Mouse (Mus musculus): ENCODE results near the gene Trim34a. TPM values are rescaled to one million over a fixed set of nuclear protein-coding genes. Genes with fewer than 3 reads are reported as not detected.
"Not testable (repeated sequence)": the region's sequence is repeated elsewhere in the genome, so short reads cannot be mapped to it uniquely, and the experiment has no call there.

The Trim34a gene
- total RNA-seq (2021) = 1 to 10 TPM; 1.0 to 1.3 TPM
- long read RNA-seq, experiment 1 = 0 reads
- long read RNA-seq, experiment 2 = 0 reads

DNA sequence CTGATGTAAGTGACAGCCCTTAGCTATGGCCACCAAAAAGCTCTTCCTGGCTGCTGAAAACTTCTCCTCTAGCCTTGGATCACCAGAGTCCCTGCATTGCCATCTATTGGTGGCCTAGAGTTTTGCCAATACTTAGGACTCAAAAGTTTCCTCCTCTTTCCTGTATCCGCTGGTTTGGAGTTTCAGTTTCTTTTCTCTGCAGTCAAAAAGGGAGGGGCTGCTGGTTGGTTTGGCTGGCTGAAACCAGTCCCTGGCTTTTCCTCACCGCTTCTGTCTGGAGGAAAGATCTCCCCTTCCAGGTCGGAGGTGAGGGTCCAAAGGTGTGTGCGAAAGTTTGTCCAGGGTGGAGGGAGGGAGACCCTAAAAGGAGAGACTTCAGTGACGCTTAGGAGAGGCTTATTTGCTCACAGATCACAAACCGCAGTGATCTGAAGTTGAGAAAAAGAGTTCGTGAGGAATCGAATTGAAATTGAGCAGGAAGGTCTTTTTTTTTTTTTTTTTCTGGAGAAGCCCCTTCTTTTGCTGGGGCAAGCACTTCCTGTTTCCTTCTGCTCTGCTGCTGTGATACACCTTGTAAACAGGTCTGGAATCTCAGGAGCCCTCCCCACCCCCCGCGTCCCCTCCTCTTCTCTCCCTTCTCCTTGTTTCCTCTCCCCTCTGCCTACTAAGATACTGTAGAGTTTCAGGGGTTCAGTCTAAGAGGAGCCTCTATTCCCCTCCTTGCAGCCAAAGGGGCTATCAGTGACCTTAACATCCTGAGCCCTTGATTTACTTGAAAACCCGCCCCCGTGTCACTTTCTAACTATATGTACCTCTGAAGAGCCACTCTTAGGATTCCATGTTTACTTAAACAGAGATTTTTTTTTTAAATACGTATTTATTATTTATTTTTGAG, at the start of gene Trim34a:
Trim34a (plus strand) TSS at position 171 of the 895 bp plus-strand sequence.
- Histone ChIP-seq H3K4me3 (peak within 1 kb of the TSS; percentile 78), H3K27ac (peak within 1 kb of the TSS; percentile 87)
- peak; percentile 64 for TF ChIP-seq CTCF (IDR thresholded peaks at IDR 0.05)
- intact Hi-C loops (cut with DNase I) = no loop called here
- DNase-seq = peak; percentile 47

DNA sequence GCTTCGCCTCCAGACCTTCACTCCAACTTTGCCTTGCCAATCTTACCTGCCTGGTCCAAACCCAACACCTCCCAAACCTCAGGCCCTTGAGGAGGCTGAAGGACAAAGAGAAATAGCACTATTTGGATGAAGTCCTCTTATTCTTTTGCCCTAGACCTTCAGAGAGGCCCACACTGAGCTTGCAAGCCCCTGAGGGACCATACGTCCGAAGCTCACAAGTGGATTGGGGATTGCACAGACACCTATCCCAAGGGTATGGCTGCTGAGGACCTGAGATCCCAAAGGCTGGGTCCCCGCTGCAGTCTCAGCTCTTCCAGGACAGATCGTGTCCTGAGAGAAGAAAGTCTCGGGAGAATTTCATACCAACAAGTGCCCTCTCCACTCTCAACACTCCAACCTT, 48.4 kb upstream of the Trim34a start, which contains the start of gene Olfr649:
Olfr649 (minus strand) TSS at position 101 of the 400 bp plus-strand sequence.
- DNase-seq = no peak
- intact Hi-C loops (cut with DNase I) = no loop called here
- H3K27ac ChIP-seq = no peak within 1 kb of the TSS
- no peak for TF ChIP-seq CTCF (IDR thresholded peaks at IDR 0.05)
- no peak within 1 kb of the TSS for H3K4me3 ChIP-seq

DNA sequence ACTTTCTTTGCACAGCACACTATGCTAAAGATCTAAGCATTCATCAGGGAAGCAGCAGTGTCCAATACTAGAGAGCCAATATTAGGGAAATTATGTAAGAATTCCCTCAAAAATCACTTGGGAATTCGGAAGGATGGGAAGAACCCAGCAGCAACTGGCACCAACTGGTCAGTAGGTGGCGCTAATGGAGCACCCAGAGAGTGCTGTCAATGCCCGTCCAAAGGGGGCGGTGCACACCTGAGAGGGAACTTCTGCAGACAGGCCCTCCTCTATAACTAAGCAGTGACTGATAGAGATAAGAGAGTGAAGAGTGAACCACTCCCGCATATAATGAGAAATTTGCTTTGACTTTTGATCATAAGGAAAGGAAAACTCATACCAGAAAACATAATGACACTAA, 44.4 kb upstream of the Trim34a start:
- peak; percentile 98 for TF ChIP-seq CTCF (IDR thresholded peaks at IDR 0.05)
- intact Hi-C loops (cut with DNase I) = loop anchor here (2.0 kb wide), 1 partner anchor 33 kb away; no protein-coding TSS in a partner anchor
- Histone ChIP-seq H3K4me3 (no peak overlapping the region), H3K27ac (no peak overlapping the region)
- DNase-seq = peak; percentile 71

DNA sequence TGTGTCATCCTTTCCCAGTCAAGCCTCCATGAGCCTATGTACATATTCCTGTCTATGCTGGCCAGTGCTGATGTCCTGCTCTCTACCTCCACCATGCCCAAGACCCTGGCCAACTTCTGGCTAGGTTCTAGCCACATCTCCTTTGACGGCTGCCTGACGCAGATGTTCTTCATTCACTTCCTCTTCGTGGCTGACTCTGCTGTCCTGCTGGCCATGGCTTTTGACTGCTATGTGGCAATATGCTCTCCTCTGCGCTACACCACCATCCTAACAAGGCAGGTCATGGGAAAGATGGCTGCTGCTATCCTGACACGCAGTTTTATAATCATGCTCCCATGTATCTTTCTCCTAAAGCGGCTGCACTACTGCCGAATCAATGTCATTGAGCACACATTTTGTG, 38.1 kb upstream of the Trim34a start:
- no peak overlapping the region for H3K27ac ChIP-seq
- no peak overlapping the region for H3K4me3 ChIP-seq
- no peak for TF ChIP-seq CTCF (IDR thresholded peaks at IDR 0.05)
- no peak for DNase-seq
- intact Hi-C loops (cut with DNase I) = no loop called here

DNA sequence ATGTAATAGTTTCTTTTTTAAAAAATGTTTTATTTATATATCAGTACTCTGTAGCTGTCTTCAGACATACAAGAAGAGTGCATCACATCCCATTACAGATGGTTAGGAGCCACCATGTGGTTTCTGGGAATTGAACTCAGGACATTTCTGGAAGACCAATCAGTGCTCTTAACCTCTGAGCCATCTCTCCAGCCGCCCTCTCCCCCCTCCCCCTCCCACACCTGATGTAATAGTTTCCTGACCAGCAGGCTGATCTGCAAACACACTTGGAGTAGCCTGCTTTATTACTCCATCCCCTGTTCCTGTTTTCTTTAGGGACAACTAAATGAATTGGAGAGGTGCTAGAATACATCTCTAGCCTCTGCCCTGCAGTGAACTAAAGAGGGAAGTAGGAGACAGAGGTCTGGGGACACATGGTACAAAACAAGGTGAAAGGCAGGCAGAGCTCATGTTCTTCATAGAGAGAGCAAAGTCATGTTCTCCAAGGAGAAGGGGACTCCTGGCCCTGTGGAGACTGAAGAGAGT, 28.2 kb upstream of the Trim34a start:
- no peak for DNase-seq
- TF ChIP-seq CTCF (IDR thresholded peaks at IDR 0.05) = no peak
- Histone ChIP-seq H3K27ac (no peak overlapping the region), H3K4me3 (no peak overlapping the region)
- intact Hi-C loops (cut with DNase I) = no loop called here

DNA sequence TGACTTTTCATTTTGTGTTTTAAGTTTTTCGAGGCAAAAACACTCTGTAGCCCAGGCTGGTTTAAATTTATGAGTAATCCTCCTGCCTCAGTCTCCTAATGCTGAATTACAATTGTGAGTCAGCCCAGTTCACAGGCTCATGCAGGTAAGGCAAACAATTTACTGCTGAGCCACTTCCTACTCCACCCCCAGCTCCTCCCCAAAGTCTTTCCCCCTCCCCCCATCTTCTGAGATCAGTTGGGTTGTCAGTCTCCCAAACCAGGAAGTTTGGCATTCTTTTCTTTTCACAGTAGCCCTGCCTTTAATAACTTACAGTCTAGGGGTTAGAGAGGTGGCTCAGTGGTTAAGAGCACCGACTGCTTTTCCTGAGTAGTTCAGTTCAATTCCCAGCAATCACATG, 26.4 kb upstream of the Trim34a start:
- no peak overlapping the region for H3K27ac ChIP-seq
- H3K4me3 ChIP-seq = no peak overlapping the region
- no peak for TF ChIP-seq CTCF (IDR thresholded peaks at IDR 0.05)
- intact Hi-C loops (cut with DNase I) = no loop called here
- DNase-seq = no peak

DNA sequence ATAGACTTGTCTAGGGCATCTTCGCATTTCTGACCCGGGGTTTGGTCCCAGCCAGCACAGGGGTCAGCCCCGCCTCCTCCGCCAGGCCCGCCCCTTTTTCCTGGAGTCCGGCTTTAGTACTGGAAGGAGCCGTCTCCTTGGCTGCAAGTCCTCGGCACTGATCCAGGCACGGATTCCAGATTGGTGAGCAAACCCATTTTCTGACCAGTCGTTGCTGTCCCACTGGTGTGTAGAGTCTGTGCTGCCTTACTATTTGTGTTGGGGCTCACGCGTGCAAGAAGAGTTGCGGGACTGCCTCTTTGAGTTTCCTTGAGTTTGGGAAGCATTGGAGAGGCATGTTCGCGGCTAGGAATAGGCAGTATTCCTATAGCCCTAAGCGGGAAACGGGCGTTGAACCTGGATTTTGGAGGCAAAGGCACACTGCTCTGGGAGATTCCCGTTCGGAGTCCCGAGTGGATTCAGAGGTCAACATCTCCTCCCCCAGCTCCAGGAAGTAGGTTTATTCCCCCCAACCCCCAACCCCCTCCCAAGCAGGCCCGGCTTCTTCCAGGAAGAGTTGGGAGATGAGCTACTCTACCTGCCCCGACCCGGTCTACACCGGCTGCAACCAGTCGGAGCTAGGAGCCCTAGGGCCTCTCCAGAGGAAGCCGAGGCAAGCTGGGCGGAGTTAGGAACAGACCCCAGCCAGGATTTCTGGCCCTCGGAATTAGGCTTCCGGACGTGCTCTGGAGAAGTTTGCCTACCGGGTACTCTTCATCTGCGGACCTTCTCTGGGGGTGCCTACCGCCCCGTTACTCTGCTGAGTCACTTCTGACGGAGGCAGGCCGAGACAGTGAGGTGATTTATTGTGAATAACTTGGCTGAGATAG, 25.3 kb upstream of the Trim34a start, which contains the start of gene Trim6:
Trim6 (plus strand) TSS at position 93 of the 869 bp plus-strand sequence.
- H3K4me3 ChIP-seq = peak within 1 kb of the TSS; percentile 66
- intact Hi-C loops (cut with DNase I) = no loop called here
- peak within 1 kb of the TSS; percentile 65 for H3K27ac ChIP-seq
- TF ChIP-seq CTCF (IDR thresholded peaks at IDR 0.05) = no peak
- DNase-seq = peak; percentile 85

DNA sequence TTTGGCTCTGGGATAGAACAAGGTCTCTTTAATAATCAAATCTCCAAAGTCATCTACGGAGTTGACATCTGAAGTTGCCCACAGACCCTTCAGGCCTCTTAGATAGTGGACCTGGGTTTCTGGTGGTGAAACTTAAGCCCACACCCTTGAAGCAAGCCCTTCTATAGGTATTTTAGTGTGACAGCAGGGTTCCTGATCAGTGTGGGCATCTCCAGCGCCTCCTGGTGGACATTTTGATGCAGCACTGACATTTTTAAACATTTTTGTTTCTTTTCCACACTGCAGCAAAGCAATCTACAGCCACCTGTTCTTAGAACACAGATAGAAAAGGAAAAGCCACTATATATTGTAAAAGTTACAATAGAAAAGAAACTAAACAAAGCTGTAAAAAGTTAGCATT, 13.1 kb upstream of the Trim34a start:
- Histone ChIP-seq H3K27ac (no peak overlapping the region), H3K4me3 (no peak overlapping the region)
- intact Hi-C loops (cut with DNase I) = no loop called here
- DNase-seq = peak; percentile 23
- TF ChIP-seq CTCF (IDR thresholded peaks at IDR 0.05) = peak; percentile 75

DNA sequence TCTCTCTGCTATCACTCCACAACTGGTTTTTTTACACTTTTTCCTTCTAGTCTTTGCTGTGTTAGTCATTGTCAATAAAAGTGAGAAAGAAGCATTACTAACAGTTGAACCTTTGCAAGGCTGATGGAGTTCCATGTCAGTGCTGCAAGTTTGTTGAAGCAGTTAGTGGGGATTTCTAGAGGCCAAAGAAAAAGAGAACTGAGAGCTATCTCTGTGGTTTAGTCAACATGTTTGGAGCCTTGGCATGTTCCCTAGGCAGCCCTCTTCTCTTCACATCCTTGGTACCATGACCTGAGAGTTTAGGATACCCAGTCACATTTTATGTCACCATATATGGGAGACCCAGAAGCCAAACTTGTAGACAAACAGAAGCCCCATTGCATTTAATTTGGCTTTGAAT, 3.4 kb upstream of the Trim34a start:
- no peak for DNase-seq
- H3K4me3 ChIP-seq = no peak overlapping the region
- H3K27ac ChIP-seq = no peak overlapping the region
- no peak for TF ChIP-seq CTCF (IDR thresholded peaks at IDR 0.05)
- intact Hi-C loops (cut with DNase I) = no loop called here

DNA sequence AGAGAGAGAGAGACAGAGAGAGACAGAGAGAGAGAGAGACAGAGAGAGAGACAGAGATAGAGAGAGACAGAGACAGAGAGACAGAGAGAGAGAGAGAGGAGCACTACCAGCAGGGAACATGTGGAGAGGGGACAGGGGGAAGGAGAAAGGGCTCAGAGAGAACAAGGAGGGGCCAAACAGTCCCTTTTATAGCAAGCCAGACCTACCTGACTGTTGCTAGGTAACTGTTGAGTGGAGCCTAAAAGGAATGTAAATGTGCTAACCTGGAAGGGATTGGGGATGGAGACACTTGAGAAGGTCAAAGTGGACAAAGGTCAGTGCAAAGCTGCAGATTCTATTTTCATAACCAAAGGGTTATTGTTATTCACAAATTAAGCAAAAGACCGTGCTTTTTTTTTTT, 641 bp upstream of the Trim34a start:
- Histone ChIP-seq H3K4me3 (no peak overlapping the region), H3K27ac (peak overlapping the region; percentile 87; the same call in 1 of the 2 replicates)
- intact Hi-C loops (cut with DNase I) = no loop called here
- DNase-seq = no peak
- TF ChIP-seq CTCF (IDR thresholded peaks at IDR 0.05) = no peak

DNA sequence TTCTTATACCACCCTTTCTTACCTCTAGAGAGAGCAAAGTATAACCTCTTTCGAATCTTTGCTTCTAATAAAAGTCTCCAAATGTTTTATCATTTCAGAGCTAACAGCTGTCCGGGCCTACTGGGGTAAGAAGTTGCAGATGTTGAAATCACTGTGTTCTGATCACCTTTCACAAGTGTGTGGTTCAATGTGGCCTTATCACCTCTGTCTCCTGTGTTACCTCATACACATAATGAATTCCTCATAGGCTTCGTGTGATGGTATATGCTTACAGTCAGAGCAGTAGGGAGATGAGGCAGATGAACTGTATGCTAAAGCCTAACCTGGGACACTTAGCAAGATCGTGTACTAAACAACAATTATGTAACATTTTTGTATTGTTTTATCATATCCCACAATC, 16.1 kb downstream of the Trim34a start:
- H3K4me3 ChIP-seq; intact Hi-C loops (cut with DNase I); DNase-seq; H3K27ac ChIP-seq: not testable (repeated sequence)

DNA sequence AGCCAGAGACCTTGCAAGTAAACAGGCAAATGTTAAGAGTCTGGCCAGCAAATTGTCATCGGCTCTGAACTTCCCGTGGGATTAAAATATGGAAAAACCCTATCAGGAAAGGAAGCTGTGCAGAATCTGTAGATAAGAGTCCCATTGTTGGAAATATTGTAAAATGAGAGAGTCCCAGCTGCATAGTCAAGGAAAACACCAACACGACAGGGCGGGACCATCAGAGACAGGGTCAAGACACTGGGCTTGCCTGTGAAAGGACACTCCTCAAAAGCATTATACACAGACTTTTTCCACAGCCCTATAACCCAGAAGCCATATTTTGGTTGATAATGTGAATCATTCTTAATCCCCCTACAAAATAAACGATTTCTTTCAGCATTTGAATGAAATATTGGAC, 21.1 kb downstream of the Trim34a start:
- DNase-seq; intact Hi-C loops (cut with DNase I); H3K4me3 ChIP-seq; H3K27ac ChIP-seq: not testable (repeated sequence)

DNA sequence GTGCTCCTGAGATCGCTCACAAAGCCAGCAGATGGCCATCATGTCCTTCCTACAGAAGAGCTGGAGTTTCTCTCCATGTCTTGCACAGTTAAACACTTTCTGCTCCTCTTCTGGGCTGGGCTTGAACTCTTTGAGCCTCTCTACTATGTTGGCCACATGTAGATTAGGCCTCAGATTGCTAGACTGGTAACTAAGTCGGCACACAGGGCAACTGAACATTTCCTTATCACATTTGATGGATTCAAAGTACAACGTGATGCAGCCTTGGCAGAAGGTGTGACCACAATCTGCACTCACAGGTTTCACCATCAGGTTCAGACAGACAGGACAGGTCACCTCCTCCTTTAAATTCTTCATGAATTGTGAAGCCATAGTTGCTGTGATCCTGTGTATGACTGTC, 35.1 kb downstream of the Trim34a start:
- intact Hi-C loops (cut with DNase I); H3K27ac ChIP-seq; DNase-seq: not testable (repeated sequence)

DNA sequence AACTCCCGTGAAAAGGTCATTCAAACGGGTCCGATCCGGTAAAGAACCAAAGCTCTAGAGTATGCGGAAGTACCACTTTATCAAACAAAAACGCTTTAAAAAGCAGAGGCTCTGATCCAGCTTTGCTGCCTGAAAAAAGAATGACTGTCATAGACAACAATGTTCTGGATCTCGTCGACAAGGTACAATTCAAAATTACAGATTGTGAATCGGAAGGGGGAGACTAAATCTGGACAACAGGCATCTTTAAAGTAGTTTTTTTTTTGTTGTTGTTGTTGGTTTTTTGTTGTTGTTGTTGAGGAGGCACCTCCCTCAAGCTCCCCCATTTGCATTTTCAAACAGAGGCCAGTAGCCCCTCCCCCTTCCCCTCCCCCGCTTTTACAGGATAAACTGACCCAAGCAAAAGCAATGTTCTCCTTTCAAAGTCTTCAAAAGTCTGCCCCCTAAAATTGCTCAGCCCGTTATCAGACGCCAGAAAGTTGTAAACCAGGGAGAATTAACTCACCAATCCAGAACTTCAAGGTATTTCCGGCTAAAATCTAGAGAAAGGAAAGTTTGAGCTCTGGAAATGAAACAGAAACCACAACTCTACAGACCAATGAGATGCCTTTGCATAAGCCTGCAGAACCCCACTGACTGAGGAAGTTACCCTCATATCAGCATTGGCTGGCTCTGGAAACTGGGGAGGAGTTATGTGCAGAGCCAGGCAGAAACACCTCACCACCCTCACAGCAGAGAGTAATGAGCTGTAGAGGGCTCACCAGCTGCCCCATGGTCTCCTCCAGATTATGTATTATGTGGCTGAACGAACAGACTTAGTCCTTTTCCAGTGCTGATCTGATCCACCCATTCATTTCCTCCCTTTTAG, 43.6 kb downstream of the Trim34a start, which contains the start of gene Trim5:
Trim5 (minus strand) TSS at position 519 of the 868 bp plus-strand sequence.
- Histone ChIP-seq H3K27ac (peak within 1 kb of the TSS; percentile 53; the same call in 1 of the 2 replicates), H3K4me3 (peak within 1 kb of the TSS; percentile 66)
- intact Hi-C loops (cut with DNase I); DNase-seq: not testable (repeated sequence)

More for the DNA sequence above, 35.1 kb downstream of the Trim34a start:
- not testable (repeated sequence) for H3K4me3 ChIP-seq
